Mouse (Mus musculus) T-helper 17 cell (primary cell): Measurements from ENCODE around the gene Hist1h2bg.
"Not testable (repeated sequence)": the region's sequence is repeated elsewhere in the genome, so short reads cannot be mapped to it uniquely, and the experiment has no call there.

ENCODE experiments used
- in situ Hi-C, 2 experiments: fragments of 300-600 bp; cut with MboI, MseI; formaldehyde crosslinking; loops; 1 replicate in 1 of 2; 2 replicates in 1 of 2; pipeline ENCODE4 v1.15.1; 2025; ENCODE audit warnings: high pct_unique_total_duplicates in 2 of 2

Hist1h2bg gene

GRCm38 (mm10) chr13:23576906-23577639 is 5.9 kb downstream of the Hist1h2bg start:
- in situ Hi-C loops, result loop anchor here in 1 of 2 experiments (5.0 kb wide), 1 partner anchor 40 kb away; the partner anchor contains the start of gene Hist1h3g

- in situ Hi-C loops, result loop anchor here in 1 of 2 experiments (5.0 kb wide), 1 partner anchor 41 kb away; the partner anchor contains the start of gene Hist1h3g
These were observed 6.6 kb downstream of the Hist1h2bg start for GRCm38 (mm10) chr13:23577835-23578234.

GRCm38 (mm10) chr13:23581408-23582218 is 10.4 kb downstream of the Hist1h2bg start, which contains the start of gene Hist1h4d:
Gene Hist1h4d, plus strand, starts transcription at chr13:23581598.
- in situ Hi-C loops, result loop anchor here in 1 of 2 experiments (5.0 kb wide), 1 partner anchor 49 kb away; the partner anchor contains the start of genes Hist1h2af and Hist1h4h

GRCm38 (mm10) chr13:23582219-23583056 is 11.2 kb downstream of the Hist1h2bg start:
- in situ Hi-C loops, result loop anchor here in 1 of 2 experiments (5.0 kb wide), 1 partner anchor 50 kb away; the partner anchor contains the start of genes Hist1h2af and Hist1h4h

GRCm38 (mm10) chr13:23583387-23584068 is 12.3 kb downstream of the Hist1h2bg start:
- in situ Hi-C loops, result loop anchor here in 1 of 2 experiments (5.0 kb wide), 1 partner anchor 51 kb away; the partner anchor contains the start of genes Hist1h2af and Hist1h4h

- in situ Hi-C loops, result loop anchor here in 1 of 2 experiments (5.0 kb wide), 1 partner anchor 52 kb away; the partner anchor contains the start of genes Hist1h2af and Hist1h4h
These were observed 13.1 kb downstream of the Hist1h2bg start for GRCm38 (mm10) chr13:23584331-23584730.

GRCm38 (mm10) chr13:23585029-23585441 is 13.8 kb downstream of the Hist1h2bg start:
- in situ Hi-C loops, result no loop called here

GRCm38 (mm10) chr13:23585442-23586098 is 14.4 kb downstream of the Hist1h2bg start:
- in situ Hi-C loops, result not testable (repeated sequence)

- in situ Hi-C loops, result no loop called here
These were observed 15.1 kb downstream of the Hist1h2bg start for GRCm38 (mm10) chr13:23586099-23586939.

- in situ Hi-C loops, result no loop called here
These were observed 15.7 kb downstream of the Hist1h2bg start for GRCm38 (mm10) chr13:23586940-23587225.

GRCm38 (mm10) chr13:23591206-23591605 is 20.0 kb downstream of the Hist1h2bg start:
- in situ Hi-C loops, result no loop called here

GRCm38 (mm10) chr13:23591886-23592285 is 20.7 kb downstream of the Hist1h2bg start:
- in situ Hi-C loops, result not testable (repeated sequence)

- in situ Hi-C loops, result no loop called here
These were observed 21.4 kb downstream of the Hist1h2bg start for GRCm38 (mm10) chr13:23592614-23593013.

- in situ Hi-C loops, result no loop called here
These were observed 22.0 kb downstream of the Hist1h2bg start for GRCm38 (mm10) chr13:23593051-23593770.

GRCm38 (mm10) chr13:23595185-23595584 is 24.0 kb downstream of the Hist1h2bg start:
- in situ Hi-C loops, result loop anchor here in 1 of 2 experiments (5.0 kb wide), 1 partner anchor 158 kb away; no protein-coding TSS in a partner anchor

GRCm38 (mm10) chr13:23595622-23596372 is 24.6 kb downstream of the Hist1h2bg start:
- in situ Hi-C loops, result loop anchor here in 1 of 2 experiments (5.0 kb wide), 1 partner anchor 158 kb away; no protein-coding TSS in a partner anchor

- in situ Hi-C loops, result loop anchor here in 1 of 2 experiments (5.0 kb wide), 1 partner anchor 161 kb away; no protein-coding TSS in a partner anchor
These were observed 26.8 kb downstream of the Hist1h2bg start for GRCm38 (mm10) chr13:23597957-23598356.
